Mouse (Mus musculus): ENCODE measurements around the gene Tab1.

The Tab1 gene

GRCm38 (mm10) chr15:80132993-80133586 is at the start of gene Tab1:
Tab1 (plus strand) TSS chr15:80133127.
- peak; percentile 85 for ATAC-seq (ENCODE audit: low TSS enrichment)

- peak; percentile 92 for ATAC-seq (ENCODE audit: low TSS enrichment)
Observed at GRCm38 (mm10) chr15:80083276-80083731, 49.6 kb upstream of the Tab1 start.

- peak; percentile 36 for ATAC-seq (ENCODE audit: low TSS enrichment)
Observed at GRCm38 (mm10) chr15:80083740-80084139, 49.2 kb upstream of the Tab1 start.

GRCm38 (mm10) chr15:80087406-80088012 is 45.4 kb upstream of the Tab1 start:
- no peak for ATAC-seq (ENCODE audit: low TSS enrichment)

GRCm38 (mm10) chr15:80088637-80089036 is 44.3 kb upstream of the Tab1 start:
- peak; percentile 38; the same call in 1 of the 2 replicates for ATAC-seq (ENCODE audit: low TSS enrichment)

GRCm38 (mm10) chr15:80090155-80090554 is 42.8 kb upstream of the Tab1 start:
- no peak for ATAC-seq (ENCODE audit: low TSS enrichment)

GRCm38 (mm10) chr15:80090741-80091120 is 42.2 kb upstream of the Tab1 start:
- no peak for ATAC-seq (ENCODE audit: low TSS enrichment)

- ATAC-seq (ENCODE audit: low TSS enrichment) = peak; percentile 51
Observed at GRCm38 (mm10) chr15:80091121-80091955, 41.6 kb upstream of the Tab1 start, which contains the start of the genes Syngr1 and Rpl3. Syngr1 (plus strand) TSS chr15:80091334. Rpl3 (minus strand) TSS chr15:80091868.

- ATAC-seq (ENCODE audit: low TSS enrichment) = 0 out of 2 replicates have a peak, but pooled peaks have one; percentile 8
Observed at GRCm38 (mm10) chr15:80092041-80092441, 40.9 kb upstream of the Tab1 start.

- peak; percentile 46 for ATAC-seq (ENCODE audit: low TSS enrichment)
Observed at GRCm38 (mm10) chr15:80092599-80092998, 40.3 kb upstream of the Tab1 start.

GRCm38 (mm10) chr15:80094201-80094600 is 38.7 kb upstream of the Tab1 start:
- no peak for ATAC-seq (ENCODE audit: low TSS enrichment)

GRCm38 (mm10) chr15:80095596-80095995 is 37.3 kb upstream of the Tab1 start:
- no peak for ATAC-seq (ENCODE audit: low TSS enrichment)

- ATAC-seq (ENCODE audit: low TSS enrichment) = no peak
Observed at GRCm38 (mm10) chr15:80096406-80096805, 36.5 kb upstream of the Tab1 start.

GRCm38 (mm10) chr15:80096946-80097881 is 35.7 kb upstream of the Tab1 start:
- no peak for ATAC-seq (ENCODE audit: low TSS enrichment)

- no peak for ATAC-seq (ENCODE audit: low TSS enrichment)
Observed at GRCm38 (mm10) chr15:80097999-80098461, 34.9 kb upstream of the Tab1 start.

- peak; percentile 29; the same call in 1 of the 2 replicates for ATAC-seq (ENCODE audit: low TSS enrichment)
Observed at GRCm38 (mm10) chr15:80098809-80099208, 34.1 kb upstream of the Tab1 start.

- no peak for ATAC-seq (ENCODE audit: low TSS enrichment)
Observed at GRCm38 (mm10) chr15:80099477-80099876, 33.5 kb upstream of the Tab1 start.

GRCm38 (mm10) chr15:80100196-80100595 is 32.7 kb upstream of the Tab1 start:
- ATAC-seq (ENCODE audit: low TSS enrichment) = no peak

GRCm38 (mm10) chr15:80100871-80101270 is 32.1 kb upstream of the Tab1 start:
- ATAC-seq (ENCODE audit: low TSS enrichment) = peak; percentile 38

GRCm38 (mm10) chr15:80101503-80101902 is 31.4 kb upstream of the Tab1 start:
- no peak for ATAC-seq (ENCODE audit: low TSS enrichment)

- ATAC-seq (ENCODE audit: low TSS enrichment) = no peak
Observed at GRCm38 (mm10) chr15:80102495-80102894, 30.4 kb upstream of the Tab1 start.
